22 mouse cellular contexts compared by ENCODE assay signal in the genomic region with DNA sequence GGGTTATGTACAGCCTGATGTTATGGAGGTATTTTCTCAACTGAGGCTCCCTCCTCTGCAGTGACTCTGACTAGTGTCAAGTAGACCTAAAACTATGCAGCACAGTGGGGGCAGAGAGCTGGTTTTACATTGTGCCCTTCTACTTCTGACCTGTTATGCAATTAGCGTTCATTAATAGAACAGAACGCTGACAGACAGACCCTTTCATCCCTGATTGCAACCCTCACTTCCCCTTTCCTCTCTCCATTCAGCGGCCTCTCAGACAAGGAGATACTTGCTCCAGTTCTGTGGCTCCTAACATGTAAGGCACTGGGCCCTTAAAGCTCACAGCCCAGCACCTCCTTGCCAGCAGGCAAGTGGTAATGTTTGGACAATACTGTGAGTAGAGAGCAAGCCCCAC.
A peak's percentile ranks its signal among the peaks of the same experiment; 100 is the strongest.
DNase-seq lines count a peak whose midpoint lies in the region; ATAC-seq and TF ChIP-seq lines count a peak whose summit lies in the region.
"Had no signal": no experiment of that assay in that cellular context is flagged by ENCODE, and none has a peak within 500 bp of the region (broad histone marks: within the 10 kb centered on the region; RNA-seq: fewer than 3 reads in every experiment).

No protein-coding gene starts in this region.

- no peak overlapping the region for H3K4me3 ChIP-seq in liver, adult 2 months (ENCODE audit: insufficient read depth, low read depth, low read length)
- no peak overlapping the region for H3K4me3 ChIP-seq in liver, embryonic 12.5 days
- no peak overlapping the region for H3K4me3 ChIP-seq in bone marrow macrophage, adult 2 months (ENCODE audit: insufficient read depth, low read length)
- no peak overlapping the region for H3K4me3 ChIP-seq in midbrain, embryonic 15.5 days
- H3K4me3 ChIP-seq: hindbrain, embryonic 13.5 days; kidney, embryonic 15.5 days; limb, embryonic 12.5 days; megakaryocyte, embryonic 14.5 days; myocyte had no signal

- no peak for TF ChIP-seq CTCF in liver, adult 2 months (IDR thresholded peaks at IDR 0.05; ENCODE audit: low read depth, low read length)
- TF ChIP-seq CTCF in bone marrow macrophage, adult 2 months (IDR thresholded peaks at IDR 0.05; ENCODE audit: low read depth, low read length) = no peak

- no peak overlapping the region for H3K27ac ChIP-seq in liver, adult 2 months (replicated peaks; ENCODE audit: insufficient read depth, low read depth, low read length)
- H3K27ac ChIP-seq in liver, embryonic 12.5 days = no peak overlapping the region
- peak overlapping the region; percentile 88 for H3K27ac ChIP-seq in bone marrow macrophage, adult 2 months (ENCODE audit: insufficient read depth, low read depth, low read length)
- H3K27ac ChIP-seq in midbrain, embryonic 15.5 days = no peak overlapping the region
- H3K27ac ChIP-seq: hindbrain, embryonic 13.5 days; kidney, embryonic 15.5 days; limb, embryonic 12.5 days; liver, embryonic 14.5 days had no signal

- no peaks in the 10 kb centered on the region for H3K9me3 ChIP-seq in liver, embryonic 12.5 days (replicated peaks)
- H3K9me3 ChIP-seq in midbrain, embryonic 15.5 days = no peaks in the 10 kb centered on the region
- H3K9me3 ChIP-seq: hindbrain, embryonic 13.5 days; kidney, embryonic 15.5 days; limb, embryonic 12.5 days had no signal

- no peak overlapping the region for H3K4me2 ChIP-seq in liver, embryonic 12.5 days
- no peak overlapping the region for H3K4me2 ChIP-seq in midbrain, embryonic 15.5 days
- H3K4me2 ChIP-seq: hindbrain, embryonic 13.5 days; kidney, embryonic 15.5 days; limb, embryonic 12.5 days had no signal

- no peaks in the 10 kb centered on the region for H3K4me1 ChIP-seq in liver, adult 2 months (ENCODE audit: control insufficient read depth, insufficient read depth, low read length)
- no peaks in the 10 kb centered on the region for H3K4me1 ChIP-seq in liver, embryonic 12.5 days
- peaks cover 59% of the 10 kb centered on the region for H3K4me1 ChIP-seq in bone marrow macrophage, adult 2 months (ENCODE audit: control insufficient read depth, insufficient read depth, low read length)
- no peaks in the 10 kb centered on the region for H3K4me1 ChIP-seq in midbrain, embryonic 15.5 days
- H3K4me1 ChIP-seq: hindbrain, embryonic 13.5 days; kidney, embryonic 15.5 days; megakaryocyte, embryonic 14.5 days had no signal

- WGBS in liver, adult 2 months = 60% methylated on average over 3 of the region's 3 CpGs
- 18% methylated on average over 3 of the region's 3 CpGs for WGBS in liver, embryonic 12.5 days (ENCODE audit: insufficient replicate concordance)
- 69% methylated on average over 3 of the region's 3 CpGs for WGBS in midbrain, embryonic 15.5 days

- H3K9ac ChIP-seq in liver, adult 2 months (ENCODE audit: low read depth, low read length) = no peak overlapping the region
- no peak overlapping the region for H3K9ac ChIP-seq in liver, embryonic 12.5 days
- no peak overlapping the region for H3K9ac ChIP-seq in midbrain, embryonic 15.5 days
- H3K9ac ChIP-seq: hindbrain, embryonic 13.5 days; kidney, embryonic 15.5 days; limb, embryonic 12.5 days; liver, embryonic 14.5 days had no signal

- H3K79me2 ChIP-seq in liver, adult 2 months (ENCODE audit: control insufficient read depth, insufficient read depth, low read length) = no peaks in the 10 kb centered on the region

- ATAC-seq in liver, embryonic 12.5 days = no peak
- ATAC-seq in granulocyte monocyte progenitor cell, adult 5-6 weeks (replicated peaks; ENCODE audit: poor library complexity, severe bottlenecking) = peak; percentile 71
- ATAC-seq in monocyte, adult 5-6 weeks (replicated peaks; ENCODE audit: insufficient number of reproducible peaks, low FRiP score, low TSS enrichment, poor library complexity, severe bottlenecking) = peak; percentile 30; the same call in 1 of the 2 replicates
- no peak for ATAC-seq in midbrain, embryonic 15.5 days (replicated peaks)
- ATAC-seq: forebrain, embryonic 14.5 days had no signal

- no peak for TF ChIP-seq POLR2A in liver, adult 2 months (IDR thresholded peaks at IDR 0.05; ENCODE audit: extremely low read depth, insufficient read depth, low read length)
- TF ChIP-seq POLR2A in bone marrow macrophage, adult 2 months (IDR thresholded peaks at IDR 0.05; ENCODE audit: borderline replicate concordance, low read depth, low read length) = no peak

- DNase-seq in liver, adult 2 months (ENCODE audit: extremely low read depth, low read depth, low spot score) = peak; percentile 14
- no peak for DNase-seq in cerebellum, adult 11 months
- DNase-seq: adrenal gland, adult 2 months; cerebellum, adult 2 months; cerebellum, postnatal 36 days; gastrocnemius, postnatal 14 days; kidney, adult 11 months; midbrain, embryonic 14.5 days; thymus, adult 18-20 months; thymus, postnatal 36 days had no signal

- H3K36me3 ChIP-seq in liver, adult 2 months (ENCODE audit: control insufficient read depth, insufficient read depth, low read length) = no peaks in the 10 kb centered on the region
- H3K36me3 ChIP-seq in liver, embryonic 12.5 days = no peaks in the 10 kb centered on the region
- H3K36me3 ChIP-seq in midbrain, embryonic 15.5 days (replicated peaks) = no peaks in the 10 kb centered on the region
- H3K36me3 ChIP-seq: hindbrain, embryonic 13.5 days; kidney, embryonic 15.5 days; limb, embryonic 12.5 days had no signal

- H3K27me3 ChIP-seq in liver, adult 2 months (ENCODE audit: control insufficient read depth, insufficient read depth, low read length) = no peaks in the 10 kb centered on the region
- H3K27me3 ChIP-seq in liver, embryonic 12.5 days (replicated peaks) = no peaks in the 10 kb centered on the region
- no peaks in the 10 kb centered on the region for H3K27me3 ChIP-seq in midbrain, embryonic 15.5 days (replicated peaks)
- H3K27me3 ChIP-seq: kidney, embryonic 15.5 days; megakaryocyte, embryonic 14.5 days had no signal

Comparison
In these comparisons a context has a peak if more than half of its experiments do, and no peak if none do; other contexts are left out.
1. ATAC-seq: peak in granulocyte monocyte progenitor cell, adult 5-6 weeks (single experiment) and monocyte, adult 5-6 weeks (single experiment); none in liver, embryonic 12.5 days (single experiment) and midbrain, embryonic 15.5 days (single experiment).